Mouse (Mus musculus) induced T-regulatory cell, adult 2 months (primary cell): ENCODE data around the gene Rnf38.

Source experiments
- DNase-seq: peaks from one replicate; pipeline ENCODE4 v3.0.0-alpha.2; 2012; ENCODE audit warnings: low read depth

Gene Rnf38

DNA sequence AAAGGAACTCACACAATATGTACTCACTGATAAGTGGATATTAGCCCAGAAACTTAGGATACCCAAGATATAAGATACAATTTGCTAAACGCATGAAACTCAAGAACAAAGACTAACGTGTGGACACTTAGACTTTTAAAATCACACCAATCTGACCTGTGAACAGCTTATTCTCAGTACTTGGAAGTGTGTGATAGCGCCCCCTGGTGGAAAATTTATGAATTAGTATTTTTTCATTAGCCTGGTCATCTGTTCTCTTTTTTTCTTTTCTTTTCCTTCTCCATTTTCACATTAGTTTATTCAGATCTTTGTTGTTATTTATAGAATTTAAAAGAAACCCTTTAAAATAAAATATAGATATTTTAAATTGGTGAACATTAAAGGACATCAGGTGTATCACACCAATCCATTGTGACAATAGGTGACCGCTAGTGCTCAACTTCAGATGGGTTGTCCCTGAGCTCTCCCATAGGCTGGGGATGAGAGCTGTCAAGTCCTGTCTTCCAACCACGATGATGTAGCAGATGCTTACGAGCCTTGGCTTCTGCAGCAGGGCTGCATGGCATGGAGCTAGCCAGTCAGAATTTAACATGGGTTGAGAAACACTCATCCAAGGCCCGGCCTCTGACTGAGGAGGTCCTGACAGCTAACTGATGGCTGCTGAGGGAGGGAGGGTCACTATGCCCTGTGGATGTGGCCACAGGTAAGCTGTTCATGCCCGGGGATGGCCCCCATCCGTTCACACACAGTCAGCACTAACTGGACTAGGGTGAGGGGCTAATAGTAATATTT, 114.0 kb downstream of the Rnf38 start:
- DNase-seq, result peak; percentile 78

DNA sequence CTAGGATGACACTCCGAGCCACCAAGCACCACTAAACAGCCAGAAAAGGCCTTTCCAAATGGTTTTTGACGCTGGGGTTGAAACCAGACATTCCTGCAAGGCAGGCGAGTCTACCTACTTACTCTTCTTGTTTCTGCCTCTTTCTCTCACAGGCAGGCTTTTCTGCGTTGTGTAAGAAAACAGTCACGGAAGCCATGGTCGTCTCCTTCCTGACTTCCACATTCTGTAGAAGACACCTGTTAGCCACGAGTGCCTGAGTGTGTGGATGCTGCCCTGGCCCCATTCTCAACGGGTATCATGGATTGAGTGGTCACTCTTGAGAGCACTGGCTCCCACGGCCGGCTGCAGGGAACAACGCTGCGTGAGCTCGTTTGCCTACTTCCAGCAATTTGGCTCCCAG, 118.5 kb downstream of the Rnf38 start:
- no peak for DNase-seq

DNA sequence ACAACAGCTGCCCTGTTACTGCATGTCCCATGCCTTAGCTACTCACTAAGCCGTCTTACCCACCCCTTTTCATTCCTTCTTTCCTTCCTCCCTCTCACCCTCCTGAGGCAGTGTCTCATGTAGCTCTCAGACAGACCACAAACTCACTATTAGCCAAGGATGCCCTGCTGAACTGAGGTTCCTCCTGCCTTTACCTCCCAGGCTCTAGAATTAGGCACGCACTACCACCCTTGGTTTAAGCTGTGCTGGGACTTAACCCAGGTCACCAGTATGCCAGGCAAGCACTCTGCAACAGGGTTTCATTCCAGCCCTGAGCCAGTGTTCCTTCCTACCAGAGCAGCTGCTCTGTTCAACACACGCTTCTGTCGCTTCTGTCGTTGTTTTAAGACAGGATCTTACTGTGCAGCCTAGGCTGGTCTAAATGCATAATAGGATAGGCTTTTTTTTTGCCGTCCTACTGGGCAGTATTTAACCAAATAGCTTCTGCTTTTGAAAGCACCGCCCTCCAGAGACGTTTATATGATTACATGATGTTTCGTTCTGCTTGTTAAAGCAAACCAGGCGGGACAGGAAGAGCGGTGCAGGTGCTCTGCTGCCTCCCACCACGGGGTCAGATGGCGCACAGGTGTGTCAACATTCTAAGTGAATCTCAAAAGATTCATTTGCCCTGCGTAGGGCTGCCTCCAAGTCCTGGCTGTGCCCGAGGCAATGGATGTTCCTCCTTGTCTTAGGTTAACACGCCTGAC, 120.0 kb downstream of the Rnf38 start:
- no peak for DNase-seq

DNA sequence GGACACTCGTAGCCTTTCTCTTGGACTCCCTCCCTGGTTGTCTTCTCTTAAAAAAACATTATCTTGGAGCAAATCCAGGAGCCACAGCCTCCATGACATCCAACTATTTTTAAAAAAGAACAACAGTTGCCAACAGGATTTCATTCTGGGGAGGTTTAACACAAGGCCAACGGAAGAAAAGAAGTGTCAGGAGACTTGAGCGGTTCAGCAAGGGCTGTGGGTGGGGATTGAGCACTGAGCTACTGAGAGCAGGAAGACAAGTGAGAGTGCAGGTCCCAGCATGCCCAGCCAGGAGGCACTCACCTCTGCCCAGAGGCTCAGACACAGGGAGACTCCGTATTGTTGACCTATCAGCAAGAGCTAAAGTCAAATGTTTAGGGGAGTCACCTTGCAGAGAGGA, 120.8 kb downstream of the Rnf38 start:
- no peak for DNase-seq

DNA sequence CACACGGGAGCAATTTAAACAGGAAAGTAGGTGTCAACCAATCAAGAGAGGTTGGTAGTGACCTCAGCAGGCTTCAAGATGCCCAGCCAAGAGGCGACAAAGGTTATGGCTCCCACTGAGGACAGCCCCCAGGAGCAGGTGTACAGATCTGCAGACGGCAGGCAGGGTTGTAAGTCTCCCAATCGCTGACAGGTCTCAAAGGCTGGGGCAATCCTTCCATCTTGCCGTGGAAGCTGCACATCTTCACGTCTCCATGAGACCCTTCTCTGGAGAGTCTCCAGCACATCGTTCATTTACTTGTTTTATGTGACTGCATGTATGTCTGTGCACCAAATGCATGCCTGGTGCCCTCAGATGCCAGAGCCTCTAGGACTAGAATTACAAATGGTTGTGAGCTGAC, 122.8 kb downstream of the Rnf38 start:
- DNase-seq, result no peak

DNA sequence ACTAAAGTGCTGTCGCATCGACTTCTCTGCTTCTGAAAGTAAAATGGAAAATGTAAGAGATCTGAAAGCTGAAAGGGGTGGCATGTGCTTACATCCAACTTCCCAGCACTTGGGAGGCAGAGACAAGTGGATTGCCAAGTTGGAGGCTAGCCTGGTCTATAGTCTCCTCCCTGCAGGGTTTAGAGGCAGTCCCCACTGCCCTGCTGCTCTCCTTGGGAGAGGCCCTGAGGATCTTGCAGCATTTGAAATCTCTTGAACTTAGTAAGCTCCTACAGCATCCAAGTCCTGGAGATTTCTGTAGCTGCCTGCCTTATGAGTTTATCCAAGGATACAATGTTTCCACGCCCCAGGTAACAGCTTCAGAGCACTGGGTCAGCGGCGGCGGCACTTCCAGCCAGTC, 125.3 kb downstream of the Rnf38 start:
- no peak for DNase-seq

DNA sequence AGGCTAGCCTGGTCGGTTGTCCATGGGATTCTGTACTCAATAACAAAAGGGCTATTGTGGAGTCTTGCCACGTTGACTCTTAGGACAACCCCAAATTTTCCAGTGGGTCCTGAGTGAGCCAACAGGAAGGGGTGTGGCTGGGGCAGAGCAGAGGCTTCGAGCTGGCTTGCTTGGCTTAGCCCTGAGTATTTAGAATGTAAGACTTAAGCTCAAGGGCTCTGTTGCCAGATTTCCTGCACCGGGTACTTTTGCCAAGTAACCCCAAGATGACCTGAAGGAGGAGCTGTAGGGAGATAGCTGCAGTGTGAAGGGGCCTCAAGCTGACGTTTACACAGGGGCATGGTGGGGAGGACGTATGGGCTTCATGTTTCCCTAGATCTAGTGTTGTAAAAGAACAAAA, 126.2 kb downstream of the Rnf38 start:
- DNase-seq, result no peak

DNA sequence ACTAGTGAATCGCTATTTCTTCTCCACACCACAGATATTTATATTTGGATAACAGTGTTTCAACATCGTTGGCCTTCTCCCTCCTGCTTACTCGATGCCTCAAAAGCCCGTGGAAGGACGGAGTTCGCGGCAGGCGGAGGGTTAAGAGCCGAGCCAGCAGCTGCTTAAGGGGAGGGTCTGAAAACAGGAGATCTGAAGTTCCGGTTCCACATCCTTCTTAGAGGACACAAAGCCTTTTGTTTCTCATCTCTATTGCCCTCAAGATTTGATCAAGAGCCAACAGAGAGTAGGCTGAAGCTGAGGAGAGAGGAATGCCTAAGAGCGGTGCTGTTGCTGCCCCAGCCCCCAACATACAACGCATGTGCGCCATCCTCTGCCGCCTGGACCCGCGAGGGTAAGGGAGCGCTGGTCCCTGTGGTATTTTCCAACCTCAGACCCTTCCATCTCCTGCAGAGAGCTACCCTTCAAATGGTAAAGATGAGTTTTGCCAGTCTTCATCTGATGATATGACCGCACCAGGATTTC, 127.2 kb downstream of the Rnf38 start:
- peak; percentile 31 for DNase-seq

DNA sequence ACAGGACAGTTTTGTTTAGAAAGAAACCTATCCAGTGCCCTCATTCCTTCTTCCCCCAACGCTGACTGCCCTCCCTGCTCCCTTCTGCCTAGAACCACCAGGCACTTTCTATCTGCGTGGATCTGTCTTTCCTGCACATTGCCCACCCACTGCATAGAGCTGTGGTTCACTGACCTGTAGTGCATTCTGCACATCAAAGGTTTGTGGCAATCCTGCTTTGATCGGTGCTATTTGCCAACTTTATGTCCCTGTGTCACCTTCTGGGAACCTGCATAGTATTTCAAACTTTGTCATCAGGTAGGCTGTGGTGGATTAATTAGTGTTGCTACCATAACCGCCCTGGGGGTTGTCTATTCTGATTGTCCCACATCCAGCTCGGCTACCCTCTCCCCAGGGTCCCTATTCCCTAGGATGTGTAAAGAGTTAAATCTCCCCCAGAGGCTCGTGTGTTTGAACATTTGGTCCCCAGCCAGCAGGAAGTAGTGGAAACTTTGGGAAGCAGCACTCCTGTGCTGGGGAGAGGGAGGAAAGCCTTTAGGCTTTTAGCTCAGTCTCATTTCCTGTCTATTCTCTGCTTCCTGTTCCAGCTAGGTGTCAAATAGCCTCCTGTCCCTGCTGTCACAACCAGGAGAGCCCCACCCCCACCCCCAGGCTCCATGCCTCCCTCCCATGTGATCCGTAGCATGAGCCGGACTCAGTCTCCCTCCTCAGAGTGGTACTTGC, 129.2 kb downstream of the Rnf38 start:
- no peak for DNase-seq

DNA sequence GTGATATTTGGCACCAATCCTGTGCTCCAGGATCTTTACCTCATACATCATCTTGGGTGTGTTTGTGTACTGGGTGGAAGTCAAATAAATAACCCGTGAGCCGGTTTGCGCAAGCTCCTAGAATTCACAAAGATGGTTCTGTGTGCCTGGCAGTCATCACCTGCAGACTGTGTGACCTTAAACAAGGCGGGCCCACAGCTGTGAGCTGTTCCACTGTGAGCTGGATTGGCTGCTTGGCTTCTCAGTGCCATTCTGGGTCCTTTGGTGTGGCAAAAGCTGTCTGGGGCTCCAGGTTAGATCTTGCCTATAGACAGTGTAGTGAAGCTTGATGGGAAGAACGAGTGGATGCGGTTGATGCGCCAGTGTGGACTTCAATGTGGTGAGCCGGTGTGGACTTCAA, 130.0 kb downstream of the Rnf38 start:
- DNase-seq, result no peak

DNA sequence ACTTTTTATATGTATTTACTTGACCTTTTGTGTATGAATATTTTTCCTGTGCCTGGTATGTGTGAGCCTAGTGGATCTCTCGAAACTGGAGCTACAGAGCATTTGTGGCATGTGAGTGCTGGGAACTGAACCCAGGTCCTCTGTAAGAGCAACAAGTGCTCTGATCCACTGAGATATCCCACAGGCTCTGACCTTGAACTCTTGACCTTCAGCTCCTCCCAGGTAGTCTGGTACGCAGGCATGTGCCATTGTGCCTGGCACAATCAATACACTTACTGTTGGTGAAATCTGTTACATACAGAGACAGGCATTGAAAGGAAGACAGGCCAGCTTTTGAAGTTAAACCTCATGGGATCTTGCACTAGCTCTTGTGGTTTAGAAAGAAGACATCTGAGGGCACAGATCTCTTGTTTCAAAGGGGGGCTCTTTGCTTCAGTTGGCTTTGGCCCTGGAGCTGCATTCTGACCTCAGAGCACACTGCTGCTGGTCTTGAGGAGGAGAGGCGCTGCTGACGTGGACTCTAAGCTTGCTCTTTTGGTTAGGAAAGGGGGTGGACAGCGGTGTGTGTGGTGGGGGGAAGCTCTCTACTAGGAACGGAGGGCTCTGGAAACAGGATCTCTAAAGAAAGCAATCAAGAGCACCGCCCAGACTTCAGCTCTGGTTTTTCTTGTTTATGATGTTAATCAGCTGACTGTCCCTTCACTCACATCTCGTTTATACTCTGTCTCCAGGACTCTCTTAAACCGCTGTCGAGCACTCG, 135.8 kb downstream of the Rnf38 start:
- DNase-seq, result no peak

DNA sequence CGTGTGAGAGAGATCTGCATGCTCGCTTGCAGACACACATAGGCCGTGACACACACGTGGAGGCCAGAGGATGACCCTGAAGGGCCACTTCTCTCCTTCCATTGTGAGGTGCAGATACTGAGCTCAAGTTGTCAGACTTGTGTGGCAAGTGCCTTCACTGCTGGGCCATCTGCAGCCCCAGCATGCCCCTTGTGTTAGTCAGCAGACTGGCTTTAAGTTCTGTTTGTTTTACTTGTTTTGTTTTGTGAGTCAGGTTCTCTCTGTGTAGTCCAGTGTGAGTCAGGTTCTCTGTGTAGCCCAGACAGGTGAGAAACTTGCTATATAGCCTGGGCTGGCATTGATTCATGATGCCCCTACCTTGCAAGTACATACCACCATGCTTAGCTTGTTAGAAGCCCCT, 139.1 kb downstream of the Rnf38 start:
- DNase-seq, result no peak

DNA sequence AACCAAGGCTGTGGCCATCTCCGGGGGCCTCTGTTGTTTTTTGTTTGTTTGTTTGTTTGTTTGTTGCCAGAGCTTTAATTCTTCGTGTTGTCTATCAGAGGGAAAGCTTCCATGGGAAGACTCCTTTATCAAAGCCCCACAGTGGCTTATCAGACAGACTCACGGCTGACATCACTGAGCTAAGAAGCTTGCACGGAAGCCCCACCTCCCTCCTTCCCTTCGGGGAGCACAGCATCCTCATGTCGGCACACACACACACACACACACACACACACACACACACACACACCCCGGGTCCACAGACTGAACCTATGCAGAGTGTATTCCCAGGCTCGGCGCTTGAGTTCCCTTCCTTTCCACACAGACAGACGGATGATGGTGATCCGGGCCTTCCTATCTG, 141.2 kb downstream of the Rnf38 start:
- DNase-seq, result no peak

DNA sequence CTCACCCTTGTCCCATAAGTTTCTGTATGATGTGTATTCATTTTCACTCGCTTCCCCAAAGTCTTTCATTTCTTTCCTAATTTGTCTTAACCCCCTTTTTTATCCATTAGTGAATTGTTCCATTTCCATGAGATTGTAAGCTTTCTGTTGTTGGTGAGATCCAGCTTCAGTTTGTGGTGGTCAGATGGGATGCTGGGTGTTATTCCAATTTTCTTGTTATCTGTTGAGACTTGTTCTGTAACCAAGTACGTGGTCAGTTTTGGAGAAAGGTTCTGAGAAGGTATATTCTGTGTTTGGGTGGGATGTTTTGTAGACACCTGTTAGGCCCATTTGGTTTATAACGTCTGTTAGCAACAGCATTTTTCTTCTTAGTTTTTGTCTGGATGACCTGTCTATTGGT, 148.0 kb downstream of the Rnf38 start:
- DNase-seq, result no peak

DNA sequence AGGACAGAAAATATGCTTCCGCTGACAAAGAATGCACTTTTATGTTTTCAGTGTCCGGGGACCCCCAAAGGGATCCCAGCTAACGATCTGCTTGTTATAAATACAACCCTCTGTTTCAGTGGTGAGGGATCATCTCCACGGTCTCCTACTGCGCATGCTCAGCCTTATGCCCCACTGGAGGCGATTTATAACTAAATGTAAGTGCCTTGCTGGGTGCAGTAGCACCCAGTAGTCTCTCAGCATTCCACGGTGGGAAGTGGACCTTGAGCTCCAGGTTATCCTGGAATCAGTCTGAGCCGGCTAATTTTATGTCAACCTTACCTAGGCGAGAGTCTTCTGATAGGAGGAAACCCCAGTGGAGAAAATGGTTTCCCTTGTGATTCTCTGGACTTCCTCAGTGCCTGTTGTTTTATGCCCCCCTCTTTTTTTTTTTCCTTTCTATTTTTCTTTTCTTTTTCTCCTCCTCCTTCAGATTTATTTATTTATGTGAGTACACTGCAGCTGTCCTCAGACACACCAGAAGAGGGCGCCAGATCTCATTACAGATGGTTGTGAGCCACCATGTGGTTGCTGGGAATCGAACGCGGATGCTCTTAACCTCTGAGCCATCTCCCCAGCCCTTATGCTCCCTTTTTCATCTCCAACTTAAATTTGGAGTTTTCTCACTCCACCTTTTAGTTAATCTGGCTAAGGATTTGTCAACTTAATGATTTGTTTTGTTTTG, 148.8 kb downstream of the Rnf38 start:
- DNase-seq, result no peak

DNA sequence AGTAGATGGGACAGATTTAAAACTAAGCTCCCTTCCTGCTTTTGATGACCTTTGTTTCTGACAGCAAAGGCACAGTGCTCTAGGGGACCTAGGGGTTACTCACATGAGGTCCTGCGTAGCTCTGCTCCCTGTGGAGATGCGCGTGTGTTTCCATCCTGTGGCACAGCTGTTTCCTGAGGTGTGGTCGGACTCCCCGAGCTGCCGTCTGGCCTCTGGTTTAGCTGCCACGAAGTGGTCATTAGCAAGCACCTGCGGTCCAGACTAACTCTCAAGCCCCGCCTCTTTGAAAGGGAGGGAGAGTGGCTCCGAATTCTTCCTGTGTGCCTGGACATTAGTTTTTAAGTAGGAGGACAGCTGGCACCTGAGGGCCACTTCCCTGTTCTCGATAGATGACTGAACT, 149.6 kb downstream of the Rnf38 start, which contains the start of gene Gne:
Gne (minus strand) TSS at position 233 of the 400 bp plus-strand sequence.
- DNase-seq, result no peak

DNA sequence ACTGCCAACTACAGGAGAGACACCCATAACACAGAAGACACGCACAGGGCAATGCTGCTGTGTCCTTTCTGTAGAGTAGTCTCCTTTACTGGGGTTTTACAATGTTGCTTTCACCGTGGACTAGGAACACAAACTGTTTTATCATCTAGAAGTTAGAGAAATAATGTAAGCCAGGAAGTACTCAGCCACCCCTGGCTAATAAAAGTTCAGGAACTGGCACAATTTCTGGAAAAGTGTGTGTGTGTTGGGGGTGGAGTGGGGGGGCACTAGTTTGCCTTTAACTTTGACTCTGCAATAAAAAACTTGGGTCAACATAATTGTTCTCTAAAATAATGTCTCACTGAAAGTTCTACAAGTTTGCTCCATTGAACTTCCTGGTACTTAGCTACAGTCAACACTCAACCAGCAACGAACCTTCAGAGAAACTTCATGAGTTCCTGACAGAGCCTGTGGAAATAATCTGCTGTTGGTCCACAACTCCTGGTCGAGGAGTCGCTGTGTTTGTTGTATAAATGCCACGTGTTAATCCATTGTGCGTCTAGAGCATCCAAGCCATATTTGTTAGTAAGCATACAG, 155.1 kb downstream of the Rnf38 start:
- no peak for DNase-seq
